Mouse (Mus musculus) duodenum, adult 2 months (tissue): ENCODE results near the gene Adig. TPM values are rescaled to one million over a fixed set of nuclear protein-coding genes. Genes with fewer than 3 reads are reported as not detected.

Experiments
- polyA plus RNA-seq: library from polyadenylated mRNA; depleted of rRNA; stranded (reverse); fragments of >200 nt; gene quantifications from 2 replicates; pipeline ENCODE4 v1.2.3, GENCODE M21; 2012; ENCODE audit warnings: low replicate concordance; rRNA removed

Gene Adig
- 0.81 and 3.6 TPM in 2 replicates for polyA plus RNA-seq

GRCm38 (mm10) chr2:158501836-158502812 is at the start of gene Adig:
Gene Adig (plus strand): TSS chr2:158502612.

GRCm38 (mm10) chr2:158512528-158512927 is 10.1 kb downstream of the Adig start, which contains the start of gene Arhgap40:
Gene Arhgap40 (plus strand): TSS chr2:158512796.

Other genes with a start within 250 kb of the Adig start
- gene Bpi, start 244.5 kb upstream of the Adig start, polyA plus RNA-seq: not detected in 2 replicates
- 2.2 and 3.5 TPM in 2 replicates for gene Lbp, start 196.1 kb upstream of the Adig start, polyA plus RNA-seq
- 0.59 and 2.2 TPM in 2 replicates for gene Snhg11, start 127.0 kb upstream of the Adig start, polyA plus RNA-seq
- 5.9 and 7.0 TPM in 2 replicates for gene Ralgapb, start 92.8 kb upstream of the Adig start, polyA plus RNA-seq
- gene Arhgap40, start 10.2 kb downstream of the Adig start, polyA plus RNA-seq: 0.88 TPM in 1 of 2 replicates, not detected in the other
- gene Slc32a1, start 108.2 kb downstream of the Adig start, polyA plus RNA-seq: 0.05 TPM in 1 of 2 replicates, not detected in the other
- 4.5 and 6.2 TPM in 2 replicates for gene Actr5, start 122.3 kb downstream of the Adig start, polyA plus RNA-seq
- gene Ppp1r16b, start 162.8 kb downstream of the Adig start, polyA plus RNA-seq: 2.2 and 2.3 TPM in 2 replicates